Mouse (Mus musculus) midbrain, embryonic 12.5 days (tissue): ENCODE measurements around the gene Ttc38. TPM values are rescaled to one million over a fixed set of nuclear protein-coding genes. Genes with fewer than 3 reads are reported as not detected.

Source experiments
- ATAC-seq: fragments of 200-750 bp; cut with Nextera tagmentation; 2 replicates; pipeline ENCODE4 v1.8.0; 2017; ENCODE audit warnings: low read depth, moderate TSS enrichment, moderate library complexity; ENCODE audit not compliant: low FRiP score
- H3K27ac ChIP-seq: fragments of 300-500 bp; sonication (generic); replicated peaks from 2 replicates; pipeline ENCODE4 v1.5.1; 2016; ENCODE audit warnings: mild to moderate bottlenecking
- H3K27me3 ChIP-seq: fragments of 300-500 bp; sonication (generic); 2 replicates; pipeline ENCODE4 v1.6.1; 2016; ENCODE audit warnings: mild to moderate bottlenecking
- H3K36me3 ChIP-seq: fragments of 300-500 bp; sonication (generic); 2 replicates; pipeline ENCODE4 v1.6.1; 2016
- H3K4me1 ChIP-seq: fragments of 300-500 bp; sonication (generic); 2 replicates; pipeline ENCODE4 v1.6.1; 2016
- H3K4me2 ChIP-seq: fragments of 300-500 bp; sonication (generic); replicated peaks from 2 replicates; pipeline ENCODE4 v1.6.1; 2016; ENCODE audit warnings: mild to moderate bottlenecking, moderate library complexity
- H3K4me3 ChIP-seq: fragments of 300-500 bp; sonication (generic); 2 replicates; pipeline ENCODE4 v1.5.1; 2016; ENCODE audit warnings: mild to moderate bottlenecking
- H3K9ac ChIP-seq: fragments of 300-500 bp; sonication (generic); replicated peaks from 2 replicates; pipeline ENCODE4 v1.6.1; 2016; ENCODE audit warnings: mild to moderate bottlenecking, moderate library complexity
- H3K9me3 ChIP-seq: fragments of 300-500 bp; sonication (generic); 2 replicates; pipeline ENCODE4 v1.6.1; 2016; ENCODE audit warnings: mild to moderate bottlenecking
- whole genome bisulfite sequencing: fragments of 180-500 bp; shearing (Covaris S2); methylation state at CpG from one replicate; pipeline ENCODE4 v1.1.7; 2016; 5-methylcytosine and 5-hydroxymethylcytosine counted together
- polyA plus RNA-seq: library from polyadenylated mRNA; unstranded; fragments of >200 nt; fragmentation: Nextera tagmentation; extraction: Ambion mirVana; gene quantifications from 2 replicates; pipeline ENCODE4 v1.2.1, GENCODE M21; 2016

Ttc38 gene
- polyA plus RNA-seq, 1 experiment from 2014 or later = 3.7 TPM

DNA sequence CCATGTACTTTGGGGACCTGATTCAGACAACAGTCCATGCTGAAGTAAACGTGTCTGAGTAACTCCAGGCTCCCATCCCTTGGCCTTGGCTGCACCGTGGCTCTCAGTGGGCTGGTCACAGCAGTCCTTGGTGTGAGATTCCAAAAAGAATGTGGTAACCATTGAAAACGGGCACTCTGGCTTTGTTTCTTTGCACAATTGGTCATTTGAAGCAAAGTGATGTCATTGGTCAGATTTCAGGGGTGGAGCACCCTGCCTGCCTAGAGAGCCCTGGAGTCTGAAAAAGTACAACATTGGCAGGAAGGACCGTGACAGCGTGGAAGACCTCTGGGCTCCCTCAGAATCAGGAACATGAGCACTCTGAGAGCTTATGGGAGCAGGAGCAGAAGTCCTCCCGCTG, 67.3 kb downstream of the Ttc38 start:
- H3K36me3 ChIP-seq = peaks cover 67% of the 10 kb centered on the region
- H3K27me3 ChIP-seq = no peaks in the 10 kb centered on the region
- H3K9ac ChIP-seq = no peak overlapping the region
- H3K4me2 ChIP-seq = no peak overlapping the region
- 62% methylated on average over 6 of the region's 6 CpGs for WGBS
- H3K27ac ChIP-seq = no peak overlapping the region
- no peaks in the 10 kb centered on the region for H3K9me3 ChIP-seq
- ATAC-seq = no peak
- H3K4me3 ChIP-seq = no peak overlapping the region
- H3K4me1 ChIP-seq = peaks cover 6% of the 10 kb centered on the region; the same call in 1 of the 2 replicates

DNA sequence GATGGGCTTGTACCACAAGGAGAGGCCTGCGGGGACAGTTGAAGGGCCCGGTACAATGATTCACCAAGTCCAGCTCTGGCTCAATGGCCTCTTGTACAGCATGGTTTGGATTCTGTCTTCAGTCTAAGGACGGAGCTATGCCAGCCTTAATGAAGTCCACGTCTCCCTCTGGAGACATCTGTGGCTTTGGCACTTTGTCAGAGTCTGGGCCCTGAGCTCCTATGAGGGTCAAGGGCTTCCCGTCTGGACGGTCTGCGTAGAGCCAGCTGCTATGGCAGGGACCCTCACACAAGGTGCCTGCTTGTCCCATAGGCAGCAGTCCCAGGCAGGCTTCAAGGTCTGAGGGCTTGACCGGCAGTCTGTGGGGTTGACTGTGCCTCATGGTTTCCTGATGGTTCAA, 68.2 kb downstream of the Ttc38 start:
- Histone ChIP-seq H3K4me1 (peaks cover 6% of the 10 kb centered on the region; the same call in 1 of the 2 replicates), H3K9me3 (no peaks in the 10 kb centered on the region), H3K4me3 (no peak overlapping the region), H3K9ac (no peak overlapping the region), H3K36me3 (peaks cover 57% of the 10 kb centered on the region), H3K4me2 (no peak overlapping the region), H3K27me3 (no peaks in the 10 kb centered on the region), H3K27ac (no peak overlapping the region)
- 92% methylated on average over 8 of the region's 8 CpGs for WGBS
- no peak for ATAC-seq

DNA sequence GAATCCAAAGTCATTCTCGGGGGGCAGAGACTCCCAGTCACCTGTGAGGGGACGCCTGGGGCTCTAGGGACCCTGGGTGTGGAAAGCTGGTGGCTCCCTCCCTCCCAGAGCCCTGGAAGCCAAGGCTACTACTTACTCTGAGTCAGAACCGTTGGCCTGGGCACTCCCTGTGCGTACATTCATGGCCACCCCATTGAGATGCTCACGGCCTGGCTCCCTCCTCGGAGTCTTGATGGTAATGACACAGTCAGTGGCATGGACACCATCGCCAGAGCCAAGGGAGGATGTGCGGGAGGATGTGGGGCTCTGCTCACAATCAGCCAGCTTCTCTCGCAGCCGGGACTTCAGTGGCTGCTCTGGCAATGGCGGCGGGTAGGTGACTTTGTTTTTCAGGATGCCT, 68.7 kb downstream of the Ttc38 start:
- 87% methylated on average over 12 of the region's 12 CpGs for WGBS
- H3K27ac ChIP-seq = no peak overlapping the region
- H3K9ac ChIP-seq = no peak overlapping the region
- H3K4me2 ChIP-seq = no peak overlapping the region
- no peak for ATAC-seq
- peaks cover 6% of the 10 kb centered on the region; the same call in 1 of the 2 replicates for H3K4me1 ChIP-seq
- H3K27me3 ChIP-seq = no peaks in the 10 kb centered on the region
- no peaks in the 10 kb centered on the region for H3K9me3 ChIP-seq
- H3K4me3 ChIP-seq = no peak overlapping the region
- peaks cover 52% of the 10 kb centered on the region for H3K36me3 ChIP-seq

DNA sequence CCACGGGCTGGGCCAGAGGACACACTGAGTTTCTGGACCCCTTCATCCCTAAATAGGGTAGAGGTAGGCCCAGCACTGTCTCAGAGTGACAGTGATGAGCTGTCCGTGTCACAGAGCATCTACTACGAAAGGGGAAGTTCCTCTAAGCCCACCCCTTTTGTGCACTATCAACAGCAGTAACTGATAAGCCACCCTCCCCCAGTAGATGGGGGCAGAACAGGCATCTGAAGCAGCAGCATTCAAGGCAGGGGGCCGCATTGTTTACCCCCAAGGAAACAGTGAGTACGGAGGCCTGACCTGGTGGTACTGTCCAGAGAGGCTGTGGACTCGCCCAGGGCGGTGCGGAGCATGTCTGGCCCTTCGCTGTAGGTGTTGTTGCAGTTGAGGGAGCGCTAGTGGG, 70.4 kb downstream of the Ttc38 start:
- no peaks in the 10 kb centered on the region for H3K9me3 ChIP-seq
- no peak for ATAC-seq
- H3K4me3 ChIP-seq = no peak overlapping the region
- H3K36me3 ChIP-seq = peaks cover 35% of the 10 kb centered on the region
- no peaks in the 10 kb centered on the region for H3K27me3 ChIP-seq
- H3K4me1 ChIP-seq = peaks cover 6% of the 10 kb centered on the region; the same call in 1 of the 2 replicates
- no peak overlapping the region for H3K4me2 ChIP-seq
- no peak overlapping the region for H3K9ac ChIP-seq
- no peak overlapping the region for H3K27ac ChIP-seq
- 82% methylated on average over 10 of the region's 10 CpGs for WGBS

DNA sequence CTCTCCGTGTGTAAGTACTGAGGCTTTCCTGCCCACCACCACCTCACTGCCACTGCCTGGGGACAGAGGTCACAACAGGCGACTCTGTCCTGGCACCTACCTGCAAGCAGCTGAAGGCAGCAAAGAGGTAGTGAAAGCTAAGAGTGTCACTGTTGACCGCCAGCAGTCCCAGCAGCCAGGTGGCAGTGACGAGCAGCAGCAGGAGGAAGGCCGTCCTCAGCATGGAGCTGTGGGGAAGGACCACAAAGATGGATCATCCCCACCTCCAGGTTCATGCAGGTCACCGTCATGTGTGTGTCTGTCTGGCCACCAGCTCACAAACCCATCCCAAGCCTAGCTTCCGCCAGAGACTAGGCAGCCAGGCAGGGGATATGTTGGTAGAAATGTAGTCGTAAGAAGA, 71.7 kb downstream of the Ttc38 start:
- Histone ChIP-seq H3K4me2 (no peak overlapping the region), H3K9ac (no peak overlapping the region), H3K4me3 (no peak overlapping the region), H3K27ac (no peak overlapping the region), H3K27me3 (no peaks in the 10 kb centered on the region), H3K4me1 (peaks cover 6% of the 10 kb centered on the region; the same call in 1 of the 2 replicates), H3K9me3 (no peaks in the 10 kb centered on the region), H3K36me3 (peaks cover 27% of the 10 kb centered on the region)
- no peak for ATAC-seq
- 74% methylated on average over 8 of the region's 8 CpGs for WGBS

Other genes starting within 250 kb of the Ttc38 start
- 68.3 and 86.4 TPM in 2 replicates for gene Wnt7b, start 249.8 kb upstream of the Ttc38 start, polyA plus RNA-seq
- gene Ppara, start 97.3 kb upstream of the Ttc38 start, polyA plus RNA-seq = 0.75 and 0.79 TPM in 2 replicates
- gene Cdpf1, start 20.6 kb upstream of the Ttc38 start, polyA plus RNA-seq = 17.0 and 19.8 TPM in 2 replicates
- gene Pkdrej, start 10.6 kb upstream of the Ttc38 start, polyA plus RNA-seq = 0.03 and 0.07 TPM in 2 replicates
- 35.0 and 36.7 TPM in 2 replicates for gene Gtse1, start 27.4 kb downstream of the Ttc38 start, polyA plus RNA-seq
- 42.9 and 47.3 TPM in 2 replicates for gene Trmu, start 47.0 kb downstream of the Ttc38 start, polyA plus RNA-seq
- 3.4 and 4.1 TPM in 2 replicates for gene Celsr1, start 201.5 kb downstream of the Ttc38 start, polyA plus RNA-seq
- gene Gramd4, start 225.4 kb downstream of the Ttc38 start, polyA plus RNA-seq = 29.1 and 31.3 TPM in 2 replicates